Mouse (Mus musculus) forebrain, embryonic 13.5 days (tissue): Measurements from ENCODE around the gene C6. TPM values are rescaled to one million over a fixed set of nuclear protein-coding genes. Genes with fewer than 3 reads are reported as not detected.

Source experiments
- ATAC-seq: fragments of 200-750 bp; cut with Nextera tagmentation; 2 replicates; pipeline ENCODE4 v1.8.0; 2017
- H3K27ac ChIP-seq: fragments of 300-500 bp; sonication (generic); 2 replicates; pipeline ENCODE4 v1.5.1; 2015; ENCODE audit warnings: inconsistent platforms, mild to moderate bottlenecking, moderate library complexity
- H3K27me3 ChIP-seq: fragments of 300-500 bp; sonication (generic); 2 replicates; pipeline ENCODE4 v1.6.1; 2015; ENCODE audit warnings: mild to moderate bottlenecking, inconsistent platforms
- H3K36me3 ChIP-seq: fragments of 300-500 bp; sonication (generic); 2 replicates; pipeline ENCODE4 v1.6.1; 2015; ENCODE audit warnings: mild to moderate bottlenecking, inconsistent platforms; ENCODE audit not compliant: poor library complexity, severe bottlenecking
- H3K4me1 ChIP-seq: fragments of 300-500 bp; sonication (generic); 2 replicates; pipeline ENCODE4 v1.6.1; 2015; ENCODE audit warnings: inconsistent platforms
- H3K4me2 ChIP-seq: fragments of 300-500 bp; sonication (generic); 2 replicates; pipeline ENCODE4 v1.6.1; 2015; ENCODE audit warnings: inconsistent platforms, mild to moderate bottlenecking, moderate library complexity
- H3K4me3 ChIP-seq: fragments of 300-500 bp; sonication (generic); 2 replicates; pipeline ENCODE4 v1.5.1; 2015; ENCODE audit warnings: mild to moderate bottlenecking, inconsistent platforms
- H3K9ac ChIP-seq: fragments of 300-500 bp; sonication (generic); 2 replicates; pipeline ENCODE4 v1.6.1; 2015; ENCODE audit warnings: mild to moderate bottlenecking, inconsistent platforms
- H3K9me3 ChIP-seq: fragments of 300-500 bp; sonication (generic); replicated peaks from 2 replicates; pipeline ENCODE4 v1.6.1; 2016; ENCODE audit warnings: inconsistent platforms
- WGBS: fragments of 180-500 bp; shearing (Covaris S2); methylation state at CpG from one replicate; pipeline ENCODE4 v1.1.7; 2015; 5-methylcytosine and 5-hydroxymethylcytosine counted together
- polyA plus RNA-seq: library from polyadenylated mRNA; unstranded; fragments of >200 nt; fragmentation: Nextera tagmentation; extraction: Ambion mirVana; gene quantifications from 2 replicates; pipeline ENCODE4 v1.2.1, GENCODE M21; 2015

The C6 gene
- not detected in 2 replicates for polyA plus RNA-seq

DNA sequence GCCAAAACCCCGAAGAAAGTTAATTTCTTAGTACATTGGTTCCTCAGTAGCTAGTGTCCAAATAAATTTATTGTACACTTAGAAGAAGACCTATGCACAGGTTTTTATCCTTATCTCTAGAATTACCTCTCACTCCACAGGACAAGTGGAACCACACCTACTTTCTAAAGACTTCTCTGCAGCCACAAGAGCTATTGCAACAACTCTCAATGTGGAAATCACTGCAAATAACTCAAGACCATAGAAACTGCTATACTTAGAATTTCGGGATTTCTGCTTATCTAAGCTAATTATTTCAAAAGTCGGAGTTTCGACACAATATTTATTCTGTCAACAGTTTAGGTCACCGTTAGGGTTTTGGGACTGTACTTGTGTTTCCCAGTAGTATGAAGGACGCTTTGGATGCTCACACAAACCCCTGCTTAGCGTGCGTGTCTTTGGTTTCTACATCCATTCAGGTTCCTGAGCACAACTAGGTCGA, at the start of gene C6:
Gene C6 (plus strand): TSS at position 346 of the 481 bp plus-strand sequence.
- Histone ChIP-seq H3K4me1 (no peaks in the 10 kb centered on the region), H3K4me2 (no peak within 1 kb of the TSS), H3K9ac (no peak within 1 kb of the TSS), H3K27ac (no peak within 1 kb of the TSS), H3K27me3 (no peaks in the 10 kb centered on the region), H3K36me3 (no peaks in the 10 kb centered on the region), H3K4me3 (no peak within 1 kb of the TSS), H3K9me3 (no peaks in the 10 kb centered on the region)
- WGBS: 91% methylated on average over 9 of the region's 9 CpGs
- no peak for ATAC-seq

DNA sequence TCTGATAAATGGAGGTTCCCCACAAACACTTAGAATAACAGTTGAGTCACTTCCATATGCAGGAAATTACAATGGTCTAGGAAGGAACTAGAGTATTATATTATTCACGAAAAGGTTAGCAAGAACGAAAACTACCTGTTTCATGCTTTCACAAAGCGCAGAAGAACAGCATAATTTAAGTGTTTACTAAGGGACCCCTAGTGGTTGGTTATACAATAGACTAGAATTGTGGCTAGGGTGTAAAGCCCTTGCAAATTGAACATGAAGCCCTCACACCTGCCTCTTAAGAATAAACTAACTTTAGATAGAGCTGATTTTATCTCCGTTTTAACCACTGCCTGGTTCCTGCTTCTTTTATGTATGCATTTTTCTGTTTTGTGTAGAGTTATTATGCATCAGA, 29.4 kb upstream of the C6 start:
- H3K9me3 ChIP-seq: peaks cover 15% of the 10 kb centered on the region
- no peak overlapping the region for H3K4me2 ChIP-seq
- ATAC-seq: no peak
- no peak overlapping the region for H3K4me3 ChIP-seq
- H3K4me1 ChIP-seq: no peaks in the 10 kb centered on the region
- no peak overlapping the region for H3K9ac ChIP-seq
- WGBS: 90% methylated on average over 4 of the region's 4 CpGs
- H3K27ac ChIP-seq: no peak overlapping the region
- H3K27me3 ChIP-seq: no peaks in the 10 kb centered on the region
- H3K36me3 ChIP-seq: no peaks in the 10 kb centered on the region

DNA sequence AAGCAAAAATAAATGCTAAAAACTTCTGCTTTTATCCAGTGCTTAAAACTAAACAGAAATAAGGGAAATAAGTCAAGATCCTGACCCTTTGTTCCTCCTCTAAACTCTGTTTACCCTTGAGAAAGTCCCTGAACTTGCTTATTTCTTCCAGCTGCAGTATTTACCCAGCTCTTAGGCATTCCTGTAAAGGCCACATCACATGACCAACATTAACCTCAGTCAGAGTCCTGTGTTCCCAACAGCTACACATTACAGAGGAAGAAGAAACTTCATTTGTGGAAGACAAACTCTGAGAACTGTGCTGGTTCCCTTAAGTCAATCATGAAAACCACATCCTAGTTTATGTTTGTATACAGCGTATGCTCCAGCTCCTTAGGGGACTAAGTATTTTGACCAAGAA, 7.2 kb downstream of the C6 start:
- Histone ChIP-seq H3K27me3 (no peaks in the 10 kb centered on the region), H3K4me3 (no peak overlapping the region), H3K27ac (no peak overlapping the region), H3K36me3 (no peaks in the 10 kb centered on the region), H3K9me3 (no peaks in the 10 kb centered on the region), H3K9ac (no peak overlapping the region), H3K4me1 (no peaks in the 10 kb centered on the region), H3K4me2 (no peak overlapping the region)
- 100% methylated on average over 1 of the region's 1 CpGs for WGBS
- no peak for ATAC-seq

DNA sequence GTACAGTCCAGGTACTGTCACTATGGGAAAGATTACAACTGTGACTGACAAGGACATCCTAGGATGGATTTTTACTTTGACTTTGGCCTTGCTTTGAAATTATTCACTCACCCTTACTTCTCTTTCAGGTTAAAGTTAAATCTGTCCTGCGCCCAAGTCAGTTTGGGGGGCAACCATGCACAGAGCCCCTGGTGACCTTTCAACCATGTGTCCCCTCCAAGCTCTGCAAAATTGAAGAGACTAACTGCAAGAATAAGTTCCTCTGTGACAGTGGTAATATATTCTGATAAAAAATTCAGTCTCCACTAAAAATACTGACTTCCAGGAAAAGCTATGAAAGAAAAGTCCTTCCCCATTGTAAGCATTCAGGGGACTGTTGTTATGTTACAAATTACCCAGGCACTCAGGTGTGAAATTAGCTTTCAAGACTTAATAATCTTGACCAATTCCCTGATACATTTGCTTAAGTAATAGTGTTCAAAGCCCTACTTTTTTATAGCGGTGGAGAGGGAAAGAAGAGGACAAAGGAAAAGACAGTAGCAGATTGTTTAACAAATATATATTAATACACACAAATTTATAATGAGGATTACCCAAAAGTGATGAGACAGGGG, 8.1 kb downstream of the C6 start:
- Histone ChIP-seq H3K9me3 (no peaks in the 10 kb centered on the region), H3K4me2 (no peak overlapping the region), H3K27me3 (no peaks in the 10 kb centered on the region), H3K4me1 (no peaks in the 10 kb centered on the region), H3K4me3 (no peak overlapping the region), H3K9ac (no peak overlapping the region), H3K36me3 (no peaks in the 10 kb centered on the region), H3K27ac (no peak overlapping the region)
- 61% methylated on average over 2 of the region's 2 CpGs for WGBS
- no peak for ATAC-seq

DNA sequence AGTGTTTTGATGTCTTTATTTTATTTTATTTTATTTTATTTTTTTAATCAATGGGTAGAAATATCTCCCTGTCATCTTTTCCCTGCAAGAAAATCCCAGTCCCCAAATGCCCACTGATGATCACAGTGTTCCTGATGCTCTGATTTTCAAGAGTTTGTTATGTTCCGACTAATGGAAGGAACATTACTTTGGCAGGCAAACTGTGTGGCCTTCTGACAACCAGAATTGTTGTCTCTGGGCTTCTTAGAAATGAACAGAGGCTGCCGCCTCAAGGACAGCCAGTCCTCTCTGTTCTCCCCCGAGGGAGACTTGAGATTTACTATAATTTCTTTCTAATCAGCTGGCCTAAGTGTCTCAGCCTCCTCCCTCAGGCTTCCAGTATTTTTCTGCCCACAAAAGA, 20.7 kb downstream of the C6 start:
- Histone ChIP-seq H3K27me3 (no peaks in the 10 kb centered on the region), H3K9me3 (no peaks in the 10 kb centered on the region), H3K9ac (no peak overlapping the region), H3K4me2 (no peak overlapping the region), H3K36me3 (no peaks in the 10 kb centered on the region), H3K4me3 (no peak overlapping the region), H3K4me1 (no peaks in the 10 kb centered on the region), H3K27ac (no peak overlapping the region)
- no peak for ATAC-seq
- 90% methylated on average over 3 of the region's 3 CpGs for WGBS

DNA sequence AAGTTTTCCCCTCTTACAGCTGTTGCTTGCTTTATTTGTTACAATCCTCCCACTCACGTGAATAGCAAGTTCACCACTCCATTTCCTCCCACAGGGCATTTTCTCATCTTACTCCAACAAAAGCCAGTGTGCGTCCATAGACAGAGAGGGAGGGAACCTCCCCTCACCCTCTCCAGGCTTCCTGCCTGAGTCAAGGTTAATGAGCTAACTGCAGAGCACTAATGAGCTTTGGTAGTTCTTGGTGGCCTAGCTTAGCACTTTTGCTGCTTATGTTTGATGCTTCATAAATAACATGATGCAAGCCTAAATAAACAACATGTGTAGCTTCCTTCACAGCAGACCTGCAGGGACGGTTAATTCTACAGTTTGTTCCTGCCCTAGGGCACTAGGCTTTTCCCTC, 63.4 kb downstream of the C6 start:
- no peak; the same call in 1 of the 2 replicates for ATAC-seq
- no peak overlapping the region for H3K9ac ChIP-seq
- 25% methylated on average over 3 of the region's 3 CpGs for whole genome bisulfite sequencing

DNA sequence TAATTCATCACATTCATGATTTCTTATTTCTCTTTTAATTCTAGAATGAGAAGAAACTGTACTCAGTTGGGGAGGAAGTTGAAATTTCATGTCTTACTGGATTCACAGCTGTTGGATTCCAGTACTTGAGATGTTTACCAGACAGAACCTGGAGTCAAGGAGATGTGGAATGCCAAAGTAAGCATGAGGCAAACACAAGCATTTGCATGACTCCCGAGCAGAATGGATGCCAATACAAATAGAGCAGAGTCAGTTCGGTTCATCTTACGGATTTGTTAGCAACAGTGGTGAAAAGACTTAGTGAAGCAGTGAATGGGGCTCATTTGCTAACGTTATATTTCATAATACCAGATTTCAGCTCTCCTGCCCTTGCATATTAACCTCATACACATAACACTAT, 69.9 kb downstream of the C6 start:
- ATAC-seq: no peak
- Histone ChIP-seq H3K9ac (no peak overlapping the region), H3K4me1 (no peaks in the 10 kb centered on the region), H3K4me3 (no peak overlapping the region), H3K27ac (no peak overlapping the region), H3K9me3 (no peaks in the 10 kb centered on the region), H3K36me3 (no peaks in the 10 kb centered on the region), H3K4me2 (no peak overlapping the region), H3K27me3 (no peaks in the 10 kb centered on the region)
- 77% methylated on average over 4 of the region's 4 CpGs for WGBS

More for the DNA sequence above, 63.4 kb downstream of the C6 start:
- H3K9me3 ChIP-seq: no peaks in the 10 kb centered on the region
- no peaks in the 10 kb centered on the region for H3K27me3 ChIP-seq
- H3K27ac ChIP-seq: no peak overlapping the region
- H3K36me3 ChIP-seq: no peaks in the 10 kb centered on the region
- no peak overlapping the region for H3K4me3 ChIP-seq
- H3K4me1 ChIP-seq: peaks cover 5% of the 10 kb centered on the region; the same call in 1 of the 2 replicates
- H3K4me2 ChIP-seq: no peak overlapping the region

DNA sequence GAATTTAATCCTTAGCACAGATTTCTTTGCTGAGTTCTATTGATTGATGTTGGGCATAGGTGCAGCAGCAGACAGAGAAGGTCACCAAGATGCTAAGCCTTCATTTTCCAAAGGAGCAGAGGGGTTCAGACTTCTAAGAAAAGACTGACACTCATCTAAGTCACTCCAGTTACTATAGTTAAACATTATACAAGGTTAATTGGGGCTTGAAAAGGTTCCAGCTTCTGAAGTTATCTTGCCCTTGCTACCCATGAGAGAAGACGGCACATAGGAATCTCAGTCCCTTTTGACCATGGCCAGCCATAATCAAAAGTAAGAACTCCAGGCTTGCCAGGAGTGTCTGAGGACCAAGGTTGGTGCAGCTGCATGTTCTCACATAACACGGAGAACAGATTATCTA, 77.3 kb downstream of the C6 start:
- H3K27me3 ChIP-seq: no peaks in the 10 kb centered on the region
- 94% methylated on average over 2 of the region's 2 CpGs for WGBS
- H3K9me3 ChIP-seq: no peaks in the 10 kb centered on the region
- no peak overlapping the region for H3K9ac ChIP-seq
- no peak for ATAC-seq
- H3K4me1 ChIP-seq: no peaks in the 10 kb centered on the region
- no peak overlapping the region for H3K4me3 ChIP-seq
- H3K27ac ChIP-seq: no peak overlapping the region
- no peaks in the 10 kb centered on the region for H3K36me3 ChIP-seq
- no peak overlapping the region for H3K4me2 ChIP-seq

DNA sequence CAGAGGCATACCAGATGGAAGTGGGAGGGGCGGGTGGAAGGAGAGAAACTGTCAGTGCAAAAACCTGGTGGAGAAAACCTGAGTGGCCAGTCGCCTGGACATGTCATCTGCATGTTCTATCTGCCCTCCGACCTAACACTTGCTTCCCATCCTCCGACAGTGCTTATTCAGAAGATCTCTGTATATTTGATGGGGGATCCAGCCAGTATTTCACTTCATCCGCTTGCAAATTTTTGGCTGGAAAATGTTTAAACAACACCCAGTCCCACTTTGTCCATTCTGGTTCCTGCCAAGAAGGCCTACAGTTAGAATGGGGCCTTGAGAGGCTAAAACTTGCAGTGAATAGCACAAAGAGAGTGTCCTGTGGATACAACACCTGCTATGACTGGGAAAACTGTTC, 81.2 kb downstream of the C6 start:
- Histone ChIP-seq H3K4me3 (no peak overlapping the region), H3K4me2 (no peak overlapping the region), H3K27me3 (no peaks in the 10 kb centered on the region), H3K4me1 (no peaks in the 10 kb centered on the region), H3K9ac (no peak overlapping the region), H3K9me3 (no peaks in the 10 kb centered on the region), H3K36me3 (no peaks in the 10 kb centered on the region), H3K27ac (no peak overlapping the region)
- WGBS: 89% methylated on average over 5 of the region's 5 CpGs
- no peak for ATAC-seq

DNA sequence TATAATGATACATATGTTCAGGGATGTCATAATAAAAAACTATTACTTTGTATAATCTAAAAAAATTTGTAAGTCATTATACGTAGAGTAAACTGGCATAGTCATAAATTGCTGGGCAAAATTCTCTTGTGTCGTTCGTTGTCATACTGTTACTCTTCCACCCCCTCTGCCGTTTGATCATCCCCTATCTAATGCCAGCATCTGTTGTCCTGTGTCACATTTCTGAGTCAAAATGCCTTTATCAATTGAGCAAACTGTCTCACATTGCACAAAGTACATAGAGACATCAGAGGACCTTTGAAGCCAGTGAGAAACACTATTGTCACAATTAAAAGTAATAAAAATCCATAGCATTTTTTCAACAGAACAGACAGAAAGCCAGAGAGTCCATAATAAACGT, 88.0 kb downstream of the C6 start:
- Histone ChIP-seq H3K27ac (no peak overlapping the region), H3K4me3 (no peak overlapping the region), H3K4me2 (no peak overlapping the region), H3K36me3 (no peaks in the 10 kb centered on the region), H3K4me1 (no peaks in the 10 kb centered on the region), H3K27me3 (no peaks in the 10 kb centered on the region), H3K9me3 (no peaks in the 10 kb centered on the region), H3K9ac (no peak overlapping the region)
- WGBS: 96% methylated on average over 5 of the region's 5 CpGs
- ATAC-seq: no peak

DNA sequence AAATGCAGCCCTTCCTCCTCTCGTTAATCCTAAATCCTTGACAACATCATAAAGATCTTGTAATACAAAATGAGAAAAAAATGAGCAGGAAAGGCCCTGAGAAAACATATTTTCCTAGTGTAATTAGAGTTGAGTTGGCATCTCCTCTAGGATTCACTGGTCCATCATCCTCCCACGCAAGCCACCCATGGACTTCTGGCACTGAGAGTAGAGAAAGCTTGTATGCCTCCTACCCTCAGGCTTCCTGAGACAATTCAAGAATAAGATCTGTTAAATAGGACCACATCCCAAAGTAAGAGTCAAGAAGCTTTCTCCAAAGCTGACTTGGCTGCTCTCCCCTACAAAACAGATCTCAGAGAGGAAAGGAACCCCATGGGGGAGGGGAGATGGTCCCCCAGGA, 88.7 kb downstream of the C6 start:
- H3K4me1 ChIP-seq: no peaks in the 10 kb centered on the region
- 96% methylated on average over 2 of the region's 2 CpGs for whole genome bisulfite sequencing
- no peak overlapping the region for H3K9ac ChIP-seq
- H3K36me3 ChIP-seq: no peaks in the 10 kb centered on the region
- no peaks in the 10 kb centered on the region for H3K9me3 ChIP-seq
- H3K27ac ChIP-seq: no peak overlapping the region
- H3K27me3 ChIP-seq: no peaks in the 10 kb centered on the region
- H3K4me2 ChIP-seq: no peak overlapping the region
- no peak overlapping the region for H3K4me3 ChIP-seq
- ATAC-seq: no peak

DNA sequence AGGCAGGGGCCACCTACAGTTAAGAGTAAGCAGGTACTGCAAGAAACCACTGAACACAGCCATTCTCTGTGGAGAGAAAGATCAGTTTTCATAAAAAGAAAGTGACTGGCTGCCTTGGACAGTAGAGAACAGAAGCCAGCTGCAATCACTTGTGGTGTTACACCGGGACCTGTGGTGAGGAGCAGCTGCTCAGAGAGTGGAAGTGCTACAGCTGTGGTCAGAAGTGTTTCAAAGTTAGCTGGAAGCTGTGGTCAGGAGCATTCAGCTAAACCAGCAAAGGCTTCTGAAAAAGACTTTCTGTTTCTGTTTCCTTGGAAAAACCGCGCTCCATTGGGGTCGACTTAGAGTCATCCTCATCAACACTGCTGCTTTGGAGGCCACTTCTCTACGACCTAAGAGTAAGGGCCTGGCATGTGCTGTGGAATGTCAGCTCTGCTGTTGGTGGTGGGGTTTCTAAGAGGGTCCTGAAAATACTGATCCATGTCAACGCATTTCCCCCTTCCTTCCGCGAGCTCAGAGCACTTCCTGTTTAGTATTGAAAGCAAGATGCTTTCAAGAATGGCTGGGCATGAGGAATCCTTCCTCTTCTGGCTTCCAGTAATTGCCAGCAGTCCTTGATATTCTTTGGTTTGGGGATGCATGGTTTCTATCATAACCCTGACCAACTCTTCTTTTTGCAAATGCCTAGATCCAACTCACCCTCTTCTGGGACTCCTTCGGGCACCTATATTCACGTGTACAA, 89.9 kb downstream of the C6 start:
- no peak for ATAC-seq
- no peaks in the 10 kb centered on the region for H3K27me3 ChIP-seq
- no peak overlapping the region for H3K27ac ChIP-seq
- no peaks in the 10 kb centered on the region for H3K4me1 ChIP-seq
- no peaks in the 10 kb centered on the region for H3K9me3 ChIP-seq
- H3K4me2 ChIP-seq: no peak overlapping the region
- WGBS: 90% methylated on average over 10 of the region's 10 CpGs
- no peak overlapping the region for H3K9ac ChIP-seq
- H3K4me3 ChIP-seq: no peak overlapping the region
- H3K36me3 ChIP-seq: no peaks in the 10 kb centered on the region

DNA sequence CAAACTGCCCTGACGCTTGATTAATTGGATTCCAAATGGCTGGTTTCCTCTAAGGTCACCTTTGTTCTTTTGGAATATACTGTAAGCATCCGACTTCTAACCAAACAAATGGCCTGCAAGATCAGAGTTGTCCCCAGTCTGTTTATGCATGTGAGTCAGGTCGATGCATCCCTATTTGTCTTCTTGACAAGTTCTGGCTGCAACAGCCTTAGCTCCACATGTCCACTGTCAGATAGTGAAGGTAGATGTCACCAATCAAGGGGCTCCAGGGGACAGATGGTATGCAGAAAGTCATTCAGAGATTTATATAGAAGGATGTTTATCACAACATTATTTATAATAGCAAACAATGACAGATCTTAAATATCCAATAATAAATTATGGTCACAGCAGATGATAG, 91.5 kb downstream of the C6 start:
- no peak overlapping the region for H3K4me3 ChIP-seq
- no peak for ATAC-seq
- no peak overlapping the region for H3K4me2 ChIP-seq
- H3K4me1 ChIP-seq: no peaks in the 10 kb centered on the region
- no peaks in the 10 kb centered on the region for H3K36me3 ChIP-seq
- no peaks in the 10 kb centered on the region for H3K9me3 ChIP-seq
- H3K27ac ChIP-seq: no peak overlapping the region
- H3K9ac ChIP-seq: no peak overlapping the region
- 88% methylated on average over 3 of the region's 3 CpGs for WGBS
- no peaks in the 10 kb centered on the region for H3K27me3 ChIP-seq
